In the genomic region with DNA sequence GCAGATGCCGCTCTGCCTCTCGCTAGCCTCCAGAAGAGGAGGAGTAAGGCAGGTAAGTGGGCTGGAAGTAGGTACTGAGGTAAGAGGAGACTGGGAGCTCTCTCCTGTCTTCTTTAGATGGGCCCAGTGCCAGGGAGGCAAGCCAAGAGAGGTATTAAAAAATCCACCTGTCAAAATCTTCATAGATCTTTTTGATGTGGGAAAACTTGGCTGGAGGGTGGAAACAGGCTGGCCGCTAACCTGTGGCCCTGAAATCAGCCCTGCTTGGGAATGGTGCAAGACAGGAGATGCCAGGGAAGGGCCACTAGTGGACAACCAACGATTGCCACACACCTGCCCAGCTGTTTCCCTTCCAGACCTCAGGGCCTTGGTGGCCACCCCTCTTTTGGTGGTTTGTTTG, we compare ENCODE assay signal across 8 mouse cellular contexts. TPM values are rescaled to one million over a fixed set of nuclear protein-coding genes. Genes with fewer than 3 reads are reported as not detected.
A peak's percentile ranks its signal among the peaks of the same experiment; 100 is the strongest.
DNase-seq lines count a peak whose midpoint lies in the region; ATAC-seq and TF ChIP-seq lines count a peak whose summit lies in the region.

No protein-coding gene starts in this region.

- no peak overlapping the region for H3K27ac ChIP-seq in intestine, embryonic 16.5 days (ENCODE audit: low read length)
- H3K27ac ChIP-seq in intestine, embryonic 15.5 days = no peak overlapping the region
- no peak overlapping the region for H3K27ac ChIP-seq in forebrain, embryonic 14.5 days (ENCODE audit: low read depth, low read length)
- no peak overlapping the region for H3K27ac ChIP-seq in lung, postnatal 0 days (ENCODE audit: low read length)

- H3K4me3 ChIP-seq in intestine, embryonic 16.5 days (ENCODE audit: low read length) = no peak overlapping the region
- H3K4me3 ChIP-seq in intestine, embryonic 15.5 days (replicated peaks) = no peak overlapping the region
- no peak overlapping the region for H3K4me3 ChIP-seq in forebrain, embryonic 14.5 days (ENCODE audit: low read depth, low read length)
- H3K4me3 ChIP-seq in lung, postnatal 0 days (ENCODE audit: low read depth, low read length) = peak overlapping the region; percentile 67; the same call in 1 of the 2 replicates

- H3K4me2 ChIP-seq in intestine, embryonic 16.5 days (ENCODE audit: low read depth, low read length) = no peak overlapping the region
- no peak overlapping the region for H3K4me2 ChIP-seq in intestine, embryonic 15.5 days (replicated peaks)
- peak overlapping the region; percentile 81; the same call in 1 of the 2 replicates for H3K4me2 ChIP-seq in forebrain, embryonic 14.5 days (ENCODE audit: low read length)
- peak overlapping the region; percentile 86 for H3K4me2 ChIP-seq in lung, postnatal 0 days (replicated peaks; ENCODE audit: low read depth, low read length)

- no peaks in the 10 kb centered on the region for H3K27me3 ChIP-seq in intestine, embryonic 16.5 days (replicated peaks; ENCODE audit: control insufficient read depth, insufficient read depth, low read length)
- H3K27me3 ChIP-seq in intestine, embryonic 15.5 days (replicated peaks) = no peaks in the 10 kb centered on the region
- no peaks in the 10 kb centered on the region for H3K27me3 ChIP-seq in forebrain, embryonic 14.5 days (replicated peaks; ENCODE audit: control insufficient read depth, insufficient read depth, low read length)
- H3K27me3 ChIP-seq in lung, postnatal 0 days (replicated peaks; ENCODE audit: insufficient read depth, low read length) = no peaks in the 10 kb centered on the region

- intact Hi-C loops in left cerebral cortex, postnatal 14 days (cut with DNase I) = no loop called here

- H3K9me3 ChIP-seq in intestine, embryonic 16.5 days (ENCODE audit: control insufficient read depth, low read length) = no peaks in the 10 kb centered on the region
- no peaks in the 10 kb centered on the region for H3K9me3 ChIP-seq in intestine, embryonic 15.5 days
- H3K9me3 ChIP-seq in forebrain, embryonic 14.5 days (replicated peaks; ENCODE audit: control insufficient read depth, low read length) = no peaks in the 10 kb centered on the region
- no peaks in the 10 kb centered on the region for H3K9me3 ChIP-seq in lung, postnatal 0 days (ENCODE audit: low read length)

- no peak for TF ChIP-seq CTCF in lung, postnatal 0 days (IDR thresholded peaks at IDR 0.05)

- 0 out of 2 replicates have a peak overlapping the region, but pooled peaks have one; percentile 33 for H3K9ac ChIP-seq in intestine, embryonic 16.5 days (ENCODE audit: low read depth, low read length)
- H3K9ac ChIP-seq in intestine, embryonic 15.5 days = no peak overlapping the region
- no peak overlapping the region; the same call in 1 of the 2 replicates for H3K9ac ChIP-seq in forebrain, embryonic 14.5 days (ENCODE audit: low read length)
- no peak overlapping the region for H3K9ac ChIP-seq in lung, postnatal 0 days (replicated peaks; ENCODE audit: low read depth)

- H3K36me3 ChIP-seq in intestine, embryonic 16.5 days (ENCODE audit: control insufficient read depth, insufficient read depth, low read length) = no peaks in the 10 kb centered on the region
- H3K36me3 ChIP-seq in intestine, embryonic 15.5 days = no peaks in the 10 kb centered on the region
- H3K36me3 ChIP-seq in forebrain, embryonic 14.5 days (ENCODE audit: control insufficient read depth, insufficient read depth, low read length) = peaks cover 19% of the 10 kb centered on the region
- peaks cover 8% of the 10 kb centered on the region; the same call in 1 of the 2 replicates for H3K36me3 ChIP-seq in lung, postnatal 0 days (ENCODE audit: insufficient read depth, low read length)

- DNase-seq in cerebellum, adult 8-10 months = peak; percentile 70
- no peak for DNase-seq in forebrain, embryonic 14.5 days (ENCODE audit: low spot score)
- peak; percentile 44 for DNase-seq in lung, postnatal 0 days (ENCODE audit: low spot score)
- no peak for DNase-seq in left cerebral cortex, postnatal 14 days (ENCODE audit: low spot score in 2 of 2)
- DNase-seq in thymus, postnatal 0 days (ENCODE audit: low spot score) = no peak

- peaks cover 24% of the 10 kb centered on the region for H3K4me1 ChIP-seq in intestine, embryonic 16.5 days (ENCODE audit: control insufficient read depth, insufficient read depth, low read length)
- peaks cover 25% of the 10 kb centered on the region for H3K4me1 ChIP-seq in intestine, embryonic 15.5 days (replicated peaks)
- peaks cover 10% of the 10 kb centered on the region for H3K4me1 ChIP-seq in forebrain, embryonic 14.5 days (ENCODE audit: control insufficient read depth, insufficient read depth, low read length)
- H3K4me1 ChIP-seq in lung, postnatal 0 days (ENCODE audit: insufficient read depth, low read depth, low read length) = peaks cover 14% of the 10 kb centered on the region; the same call in 1 of the 2 replicates

- 84% methylated on average over 4 of the region's 4 CpGs for WGBS in intestine, embryonic 16.5 days
- 87% methylated on average over 4 of the region's 4 CpGs for WGBS in intestine, embryonic 15.5 days
- whole genome bisulfite sequencing in forebrain, embryonic 14.5 days = 96% methylated on average over 4 of the region's 4 CpGs
- WGBS in lung, postnatal 0 days = 77% methylated on average over 4 of the region's 4 CpGs

- ATAC-seq in intestine, embryonic 16.5 days = no peak
- ATAC-seq in intestine, embryonic 15.5 days = no peak
- no peak for ATAC-seq in forebrain, embryonic 14.5 days
- no peak for ATAC-seq in lung, postnatal 0 days
- ATAC-seq in erythroid progenitor cell, adult 5-6 weeks (replicated peaks; ENCODE audit: low FRiP score, poor library complexity, severe bottlenecking) = no peak

- no peak for TF ChIP-seq EP300 in lung, postnatal 0 days (IDR thresholded peaks at IDR 0.05)

RNA-seq across cellular contexts. Expression of a gene that starts 1.5 kb away (rescaled TPM):
- polyA plus RNA-seq in intestine, embryonic 16.5 days (2015; fragmentation: Nextera tagmentation; extraction: Ambion mirVana) = 25.9 and 29.4 TPM in 2 replicates
- polyA plus RNA-seq in intestine, embryonic 15.5 days (2015; fragmentation: Nextera tagmentation; extraction: Ambion mirVana) = 19.6 and 19.8 TPM in 2 replicates
- polyA plus RNA-seq in forebrain, embryonic 14.5 days (2014; fragmentation: Nextera tagmentation; extraction: Ambion mirVana) = 26.8 and 31.9 TPM in 2 replicates
- polyA plus RNA-seq in lung, postnatal 0 days (2015; fragmentation: Nextera tagmentation; extraction: Ambion mirVana) = 36.5 and 37.4 TPM in 2 replicates
- 10 to 100 TPM; 45.5 to 47.1 TPM for total RNA-seq in left cerebral cortex, postnatal 14 days (2021)
- 7.9 and 10.2 TPM in 2 replicates for polyA plus RNA-seq in thymus, postnatal 0 days (2015; fragmentation: Nextera tagmentation; extraction: Ambion mirVana)
- 80.9 and 111 TPM in 2 replicates for total RNA-seq in erythroid progenitor cell, adult 5-6 weeks (2015; ENCODE audit: low replicate concordance)
- total RNA-seq in erythroid progenitor cell, adult 5-6 weeks (2017; ENCODE audit: low replicate concordance) = 33.9 and 79.7 TPM in 2 replicates

RNA-seq across cellular contexts. Expression of a gene that starts 1.7 kb away (rescaled TPM):
- 120 and 132 TPM in 2 replicates for polyA plus RNA-seq in intestine, embryonic 16.5 days (2015; fragmentation: Nextera tagmentation; extraction: Ambion mirVana)
- polyA plus RNA-seq in intestine, embryonic 15.5 days (2015; fragmentation: Nextera tagmentation; extraction: Ambion mirVana) = 117 and 120 TPM in 2 replicates
- polyA plus RNA-seq in forebrain, embryonic 14.5 days (2014; fragmentation: Nextera tagmentation; extraction: Ambion mirVana) = 66.6 and 88.4 TPM in 2 replicates
- polyA plus RNA-seq in lung, postnatal 0 days (2015; fragmentation: Nextera tagmentation; extraction: Ambion mirVana) = 88.0 and 93.3 TPM in 2 replicates
- 100 to 1,000 TPM; 143 to 147 TPM for total RNA-seq in left cerebral cortex, postnatal 14 days (2021)
- 127 and 128 TPM in 2 replicates for polyA plus RNA-seq in thymus, postnatal 0 days (2015; fragmentation: Nextera tagmentation; extraction: Ambion mirVana)
- 118 and 151 TPM in 2 replicates for total RNA-seq in erythroid progenitor cell, adult 5-6 weeks (2015; ENCODE audit: low replicate concordance)
- 103 and 168 TPM in 2 replicates for total RNA-seq in erythroid progenitor cell, adult 5-6 weeks (2017; ENCODE audit: low replicate concordance)

RNA-seq across cellular contexts. Expression of a gene that starts 22.0 kb away (rescaled TPM):
- polyA plus RNA-seq in intestine, embryonic 16.5 days (2015; fragmentation: Nextera tagmentation; extraction: Ambion mirVana) = 59.4 and 63.3 TPM in 2 replicates
- polyA plus RNA-seq in intestine, embryonic 15.5 days (2015; fragmentation: Nextera tagmentation; extraction: Ambion mirVana) = 44.5 and 50.9 TPM in 2 replicates
- polyA plus RNA-seq in forebrain, embryonic 14.5 days (2014; fragmentation: Nextera tagmentation; extraction: Ambion mirVana) = 48.1 and 57.8 TPM in 2 replicates
- 25.0 and 26.1 TPM in 2 replicates for polyA plus RNA-seq in lung, postnatal 0 days (2015; fragmentation: Nextera tagmentation; extraction: Ambion mirVana)
- 10 to 100 TPM; 23.9 to 30.9 TPM for total RNA-seq in left cerebral cortex, postnatal 14 days (2021)
- polyA plus RNA-seq in thymus, postnatal 0 days (2015; fragmentation: Nextera tagmentation; extraction: Ambion mirVana) = 27.8 and 28.1 TPM in 2 replicates
- total RNA-seq in erythroid progenitor cell, adult 5-6 weeks (2015; ENCODE audit: low replicate concordance) = 4.6 and 14.1 TPM in 2 replicates
- 5.4 and 20.9 TPM in 2 replicates for total RNA-seq in erythroid progenitor cell, adult 5-6 weeks (2017; ENCODE audit: low replicate concordance)

RNA-seq across cellular contexts. Expression of a gene that starts 50.1 kb away (rescaled TPM):
- 23.1 and 24.7 TPM in 2 replicates for polyA plus RNA-seq in intestine, embryonic 16.5 days (2015; fragmentation: Nextera tagmentation; extraction: Ambion mirVana)
- 20.9 and 24.1 TPM in 2 replicates for polyA plus RNA-seq in intestine, embryonic 15.5 days (2015; fragmentation: Nextera tagmentation; extraction: Ambion mirVana)
- 18.7 and 23.7 TPM in 2 replicates for polyA plus RNA-seq in forebrain, embryonic 14.5 days (2014; fragmentation: Nextera tagmentation; extraction: Ambion mirVana)
- polyA plus RNA-seq in lung, postnatal 0 days (2015; fragmentation: Nextera tagmentation; extraction: Ambion mirVana) = 13.8 and 14.9 TPM in 2 replicates
- total RNA-seq in left cerebral cortex, postnatal 14 days (2021) = 100 to 1,000 TPM; 102 to 110 TPM
- 7.6 and 10.6 TPM in 2 replicates for polyA plus RNA-seq in thymus, postnatal 0 days (2015; fragmentation: Nextera tagmentation; extraction: Ambion mirVana)
- total RNA-seq in erythroid progenitor cell, adult 5-6 weeks (2015; ENCODE audit: low replicate concordance) = 3.8 and 7.2 TPM in 2 replicates
- total RNA-seq in erythroid progenitor cell, adult 5-6 weeks (2017; ENCODE audit: low replicate concordance) = 12.4 and 18.7 TPM in 2 replicates

RNA-seq across cellular contexts. Expression of a gene that starts 55.0 kb away (rescaled TPM):
- polyA plus RNA-seq in intestine, embryonic 16.5 days (2015; fragmentation: Nextera tagmentation; extraction: Ambion mirVana) = 68.6 and 71.4 TPM in 2 replicates
- 68.4 and 69.4 TPM in 2 replicates for polyA plus RNA-seq in intestine, embryonic 15.5 days (2015; fragmentation: Nextera tagmentation; extraction: Ambion mirVana)
- 106 and 123 TPM in 2 replicates for polyA plus RNA-seq in forebrain, embryonic 14.5 days (2014; fragmentation: Nextera tagmentation; extraction: Ambion mirVana)
- polyA plus RNA-seq in lung, postnatal 0 days (2015; fragmentation: Nextera tagmentation; extraction: Ambion mirVana) = 58.9 and 64.9 TPM in 2 replicates
- total RNA-seq in left cerebral cortex, postnatal 14 days (2021) = 100 to 1,000 TPM; 276 to 278 TPM
- polyA plus RNA-seq in thymus, postnatal 0 days (2015; fragmentation: Nextera tagmentation; extraction: Ambion mirVana) = 66.9 and 77.5 TPM in 2 replicates
- 6.5 and 8.4 TPM in 2 replicates for total RNA-seq in erythroid progenitor cell, adult 5-6 weeks (2015; ENCODE audit: low replicate concordance)
- 5.4 and 10.8 TPM in 2 replicates for total RNA-seq in erythroid progenitor cell, adult 5-6 weeks (2017; ENCODE audit: low replicate concordance)

Comparison
In these comparisons a context has a peak if more than half of its experiments do, and no peak if none do; other contexts are left out.
1. H3K4me2 ChIP-seq: peak in forebrain, embryonic 14.5 days (single experiment) and lung, postnatal 0 days (single experiment); none in intestine, embryonic 16.5 days (single experiment) and intestine, embryonic 15.5 days (single experiment).
2. DNase-seq: peak in cerebellum, adult 8-10 months (single experiment) and lung, postnatal 0 days (single experiment); none in forebrain, embryonic 14.5 days (single experiment), left cerebral cortex, postnatal 14 days (0 of 2) and thymus, postnatal 0 days (single experiment).